ENCODE assay signal across 18 mouse cellular contexts in genomic region chr14:123663206-123663605, GRCm38 (mm10). TPM values are rescaled to one million over a fixed set of nuclear protein-coding genes. Genes with fewer than 3 reads are reported as not detected.
"Had no signal": no experiment of that assay in that cellular context is flagged by ENCODE, and none has a peak within 500 bp of the region (broad histone marks: within the 10 kb centered on the region; RNA-seq: fewer than 3 reads in every experiment).

No protein-coding gene starts in this region.

- H3K27ac ChIP-seq: midbrain, embryonic 10.5 days; midbrain, embryonic 12.5 days; neural tube, embryonic 12.5 days; stomach, embryonic 15.5 days; stomach, postnatal 0 days had no signal

- H3K4me2 ChIP-seq: lung, embryonic 14.5 days; midbrain, embryonic 12.5 days; neural tube, embryonic 12.5 days; stomach, embryonic 15.5 days had no signal

- H3K4me3 ChIP-seq: midbrain, embryonic 10.5 days; midbrain, embryonic 12.5 days; neural tube, embryonic 12.5 days; stomach, embryonic 15.5 days had no signal

- H3K9me3 ChIP-seq: midbrain, embryonic 10.5 days; midbrain, embryonic 12.5 days; neural tube, embryonic 12.5 days; stomach, embryonic 15.5 days had no signal

- H3K27me3 ChIP-seq: midbrain, embryonic 12.5 days; neural tube, embryonic 12.5 days; stomach, embryonic 15.5 days had no signal

- H3K9ac ChIP-seq: lung, embryonic 14.5 days; midbrain, embryonic 12.5 days; neural tube, embryonic 12.5 days; stomach, embryonic 15.5 days had no signal

- H3K36me3 ChIP-seq: midbrain, embryonic 10.5 days; midbrain, embryonic 12.5 days; neural tube, embryonic 12.5 days; stomach, embryonic 15.5 days had no signal

- DNase-seq: lung, adult 18-20 months; lung, embryonic 14.5 days; lung, postnatal 10 days; lung, postnatal 4 days; midbrain, embryonic 14.5 days; right cerebral cortex, postnatal 14 days; thymus, adult 2 months; thymus, postnatal 25 days; thymus, postnatal 4 days had no signal

RNA-seq across cellular contexts. Expression of gene Itgbl1, which starts 3.4 kb away (rescaled TPM):
- total RNA-seq: megakaryocyte, adult 5-6 weeks; megakaryocyte-erythroid progenitor cell, adult 5-6 weeks; monocyte, adult 5-6 weeks; neutrophil, adult 5-6 weeks had no signal

RNA-seq across cellular contexts. Expression of gene Nalcn, which starts 36.3 kb away (rescaled TPM):
- total RNA-seq: megakaryocyte, adult 5-6 weeks; megakaryocyte-erythroid progenitor cell, adult 5-6 weeks; monocyte, adult 5-6 weeks had no signal
